Mouse (Mus musculus): ENCODE data around the gene B3gntl1. TPM values are rescaled to one million over a fixed set of nuclear protein-coding genes. Genes with fewer than 3 reads are reported as not detected.

Gene B3gntl1
- total RNA-seq (2017), result 19.1 and 23.9 TPM in 2 replicates

- peak; percentile 98 for ATAC-seq (ENCODE audit: extremely low read depth, insufficient number of reproducible peaks, low FRiP score, poor library complexity, severe bottlenecking)
Observed at GRCm38 (mm10) chr11:121672990-121673572, at the start of gene B3gntl1. Gene B3gntl1 (minus strand): TSS chr11:121673153.

- no peak for ATAC-seq (ENCODE audit: extremely low read depth, insufficient number of reproducible peaks, low FRiP score, poor library complexity, severe bottlenecking)
Observed at GRCm38 (mm10) chr11:121722434-121722833, 49.5 kb upstream of the B3gntl1 start.

- no peak for ATAC-seq (ENCODE audit: extremely low read depth, insufficient number of reproducible peaks, low FRiP score, poor library complexity, severe bottlenecking)
Observed at GRCm38 (mm10) chr11:121720752-121721151, 47.8 kb upstream of the B3gntl1 start.

DNA sequence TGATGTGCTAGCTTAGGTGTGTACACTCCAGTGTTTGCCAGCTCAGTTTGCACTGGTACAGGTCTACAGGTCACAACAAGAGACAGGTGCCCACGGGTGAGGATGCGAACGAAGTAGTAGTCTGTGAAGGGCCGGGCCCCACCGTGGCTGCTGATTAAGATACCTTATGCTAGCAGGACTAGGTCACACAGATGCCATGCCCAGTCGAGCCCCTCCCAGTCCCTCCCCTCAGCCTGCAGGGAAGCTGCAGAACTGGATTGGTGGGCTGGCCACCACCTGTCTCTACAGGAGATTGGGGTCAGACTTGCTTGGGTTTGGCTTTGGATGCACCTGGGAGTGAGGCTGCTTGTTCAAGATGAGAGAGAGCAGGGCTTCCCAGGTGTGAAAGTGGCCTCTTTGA, 44.8 kb upstream of the B3gntl1 start:
- no peak for ATAC-seq (ENCODE audit: extremely low read depth, insufficient number of reproducible peaks, low FRiP score, poor library complexity, severe bottlenecking)

- ATAC-seq (ENCODE audit: extremely low read depth, insufficient number of reproducible peaks, low FRiP score, poor library complexity, severe bottlenecking), result no peak
Observed at GRCm38 (mm10) chr11:121714745-121715485, 42.0 kb upstream of the B3gntl1 start.

DNA sequence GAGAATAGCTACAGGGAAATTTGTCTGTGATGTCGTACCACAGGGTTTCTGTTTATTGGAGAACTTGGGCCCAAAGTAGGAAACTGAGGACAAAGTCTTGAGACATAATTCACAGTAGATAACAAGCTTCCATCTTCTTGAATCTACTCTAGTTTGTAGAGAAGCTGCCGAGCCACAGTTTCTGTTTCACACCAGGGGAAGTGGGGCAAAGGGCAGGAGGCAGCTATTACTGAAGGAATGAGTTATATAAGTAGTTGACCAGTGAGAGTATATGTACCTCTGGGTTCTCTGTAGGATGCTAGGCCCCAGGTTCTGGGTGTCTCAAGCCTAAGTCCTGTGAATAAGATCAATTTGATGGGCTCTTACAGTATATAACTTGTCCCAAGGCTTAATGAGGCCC, 40.6 kb upstream of the B3gntl1 start:
- ATAC-seq (ENCODE audit: extremely low read depth, insufficient number of reproducible peaks, low FRiP score, poor library complexity, severe bottlenecking), result no peak

DNA sequence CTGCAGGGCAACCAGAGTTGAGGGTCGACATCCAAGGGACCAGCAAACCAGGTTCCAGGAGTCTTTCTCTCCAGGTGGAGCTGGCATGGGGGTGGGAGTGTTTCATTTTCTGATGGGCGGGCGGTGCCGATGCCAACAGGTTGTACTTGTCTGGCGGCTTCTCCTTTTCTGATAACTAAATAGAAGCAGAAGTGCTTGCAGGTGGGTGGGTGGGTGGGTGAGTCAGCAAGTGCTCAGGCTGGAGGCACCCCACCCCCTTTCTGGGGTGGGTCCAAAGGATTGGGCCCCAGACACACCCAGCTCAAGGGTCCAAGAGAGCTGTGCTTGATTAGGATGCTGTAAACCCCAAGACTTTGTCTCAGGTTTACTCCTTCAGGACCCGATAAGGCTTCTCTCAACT, 40.0 kb upstream of the B3gntl1 start:
- ATAC-seq (ENCODE audit: extremely low read depth, insufficient number of reproducible peaks, low FRiP score, poor library complexity, severe bottlenecking), result no peak

DNA sequence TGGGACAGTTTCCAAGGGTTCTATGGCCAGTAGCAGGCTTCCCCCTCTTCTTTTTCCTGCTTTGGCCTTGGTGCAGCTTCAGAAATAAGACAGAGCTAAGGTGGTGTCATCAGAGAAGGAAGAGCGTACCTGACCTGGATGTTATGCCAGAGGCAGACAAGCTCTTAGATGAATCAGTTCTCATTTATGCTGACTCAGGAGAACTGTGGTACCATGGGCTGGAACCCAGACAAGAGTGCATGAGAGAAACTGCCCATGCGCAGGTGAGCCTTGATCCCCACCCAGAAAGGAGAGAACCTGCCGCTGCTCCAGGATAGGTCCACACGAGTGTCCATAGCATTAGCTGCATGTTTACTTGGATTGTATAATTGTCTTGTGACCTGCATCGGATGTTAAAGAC, 37.3 kb upstream of the B3gntl1 start:
- ATAC-seq (ENCODE audit: extremely low read depth, insufficient number of reproducible peaks, low FRiP score, poor library complexity, severe bottlenecking), result no peak

DNA sequence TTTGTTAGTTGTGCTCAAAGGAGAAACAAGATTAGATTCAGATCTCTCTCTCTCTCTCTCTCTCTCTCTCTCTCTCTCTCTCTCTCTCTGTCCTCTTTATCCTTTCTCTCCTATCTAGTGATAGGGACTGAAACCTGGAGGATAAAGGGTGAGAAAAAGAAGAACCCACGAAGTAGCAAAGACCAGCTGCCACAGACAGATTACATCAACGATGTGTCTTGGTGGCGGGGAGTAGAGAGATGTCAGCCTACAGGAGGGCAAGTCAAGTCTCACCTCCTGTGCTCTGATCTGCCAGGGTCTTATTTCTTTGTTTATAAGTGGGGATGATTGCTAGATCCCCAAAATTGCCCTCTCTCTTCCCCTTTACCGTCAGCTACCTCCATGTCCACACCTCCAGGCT, 36.3 kb upstream of the B3gntl1 start:
- ATAC-seq (ENCODE audit: extremely low read depth, insufficient number of reproducible peaks, low FRiP score, poor library complexity, severe bottlenecking), result no peak

- peak; percentile 18; the same call in 1 of the 2 replicates for ATAC-seq (ENCODE audit: extremely low read depth, insufficient number of reproducible peaks, low FRiP score, poor library complexity, severe bottlenecking)
Observed at GRCm38 (mm10) chr11:121706521-121707005, 33.6 kb upstream of the B3gntl1 start.

DNA sequence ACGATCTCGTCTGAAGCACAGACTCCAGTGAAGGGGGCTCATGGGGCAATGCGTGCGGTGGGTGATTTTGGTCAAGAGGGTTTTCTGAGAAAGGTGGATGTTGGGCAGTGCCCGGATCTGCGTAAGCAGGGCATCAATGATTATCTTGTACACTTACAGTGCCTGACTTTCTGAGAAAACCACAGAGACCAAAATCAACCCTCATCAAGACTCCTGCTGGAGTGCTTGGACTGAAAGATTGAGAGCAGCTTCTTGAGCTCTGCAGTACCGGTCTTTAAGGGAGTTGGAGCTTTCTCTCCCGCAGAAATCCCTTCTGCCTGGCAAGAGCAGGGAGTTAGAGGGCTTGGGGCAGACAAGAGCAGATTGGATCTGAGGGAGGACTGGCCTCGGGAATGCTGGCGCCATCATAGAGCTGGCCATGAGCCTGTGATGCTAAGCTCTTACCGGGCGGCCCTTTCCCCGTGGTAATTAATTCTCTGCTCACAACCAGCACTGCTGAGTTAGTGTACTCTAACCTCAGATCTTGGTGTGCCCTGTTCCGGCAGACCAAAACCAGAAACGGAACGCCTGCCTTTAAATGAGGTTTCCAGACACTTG, 30.8 kb upstream of the B3gntl1 start:
- ATAC-seq (ENCODE audit: extremely low read depth, insufficient number of reproducible peaks, low FRiP score, poor library complexity, severe bottlenecking), result no peak

DNA sequence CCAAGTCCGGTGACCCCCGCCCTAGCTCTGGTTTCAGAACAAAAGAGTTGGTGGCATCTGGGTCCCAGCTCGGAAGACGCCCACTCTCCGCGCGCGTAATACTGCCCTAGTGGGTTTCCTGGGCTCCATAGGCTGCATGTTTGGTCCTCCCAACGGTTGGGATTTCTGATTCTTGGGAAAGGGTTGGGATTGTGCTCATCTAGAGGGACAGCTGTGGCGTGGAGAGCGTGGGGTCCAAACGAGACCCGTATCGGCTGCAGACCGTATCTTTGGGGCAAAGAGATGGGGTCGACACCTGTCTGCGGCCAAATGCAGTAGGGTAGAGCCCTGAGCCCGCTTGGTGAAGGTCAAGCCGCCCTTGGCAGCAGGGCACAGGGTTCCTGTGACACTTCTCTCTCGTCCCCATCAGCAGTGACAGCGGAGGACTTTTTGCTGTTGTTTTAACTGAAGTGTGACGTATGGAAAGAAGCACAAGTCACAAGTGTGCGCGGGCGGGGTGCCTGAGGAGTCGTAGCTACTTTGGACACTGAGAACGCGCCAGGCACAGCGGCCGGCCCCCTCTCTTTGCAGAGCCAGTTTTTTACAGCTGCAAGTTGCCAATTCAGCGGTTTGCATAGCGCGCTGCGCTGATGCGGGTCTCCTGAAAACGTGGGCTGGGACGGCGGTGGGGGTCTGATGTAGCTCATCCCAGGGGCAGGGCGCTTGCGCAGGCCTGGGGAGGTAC, 30.1 kb upstream of the B3gntl1 start:
- ATAC-seq (ENCODE audit: extremely low read depth, insufficient number of reproducible peaks, low FRiP score, poor library complexity, severe bottlenecking), result peak; percentile 65

GRCm38 (mm10) chr11:121702111-121702894, 29.4 kb upstream of the B3gntl1 start:
- peak; percentile 73 for ATAC-seq (ENCODE audit: extremely low read depth, insufficient number of reproducible peaks, low FRiP score, poor library complexity, severe bottlenecking)

- no peak for ATAC-seq (ENCODE audit: extremely low read depth, insufficient number of reproducible peaks, low FRiP score, poor library complexity, severe bottlenecking)
Observed at GRCm38 (mm10) chr11:121701244-121701643, 28.3 kb upstream of the B3gntl1 start, which contains the start of gene Metrnl. Gene Metrnl (plus strand): TSS chr11:121701544.

GRCm38 (mm10) chr11:121698381-121698955, 25.5 kb upstream of the B3gntl1 start:
- no peak for ATAC-seq (ENCODE audit: extremely low read depth, insufficient number of reproducible peaks, low FRiP score, poor library complexity, severe bottlenecking)

GRCm38 (mm10) chr11:121697271-121697670, 24.3 kb upstream of the B3gntl1 start:
- no peak for ATAC-seq (ENCODE audit: extremely low read depth, insufficient number of reproducible peaks, low FRiP score, poor library complexity, severe bottlenecking)

DNA sequence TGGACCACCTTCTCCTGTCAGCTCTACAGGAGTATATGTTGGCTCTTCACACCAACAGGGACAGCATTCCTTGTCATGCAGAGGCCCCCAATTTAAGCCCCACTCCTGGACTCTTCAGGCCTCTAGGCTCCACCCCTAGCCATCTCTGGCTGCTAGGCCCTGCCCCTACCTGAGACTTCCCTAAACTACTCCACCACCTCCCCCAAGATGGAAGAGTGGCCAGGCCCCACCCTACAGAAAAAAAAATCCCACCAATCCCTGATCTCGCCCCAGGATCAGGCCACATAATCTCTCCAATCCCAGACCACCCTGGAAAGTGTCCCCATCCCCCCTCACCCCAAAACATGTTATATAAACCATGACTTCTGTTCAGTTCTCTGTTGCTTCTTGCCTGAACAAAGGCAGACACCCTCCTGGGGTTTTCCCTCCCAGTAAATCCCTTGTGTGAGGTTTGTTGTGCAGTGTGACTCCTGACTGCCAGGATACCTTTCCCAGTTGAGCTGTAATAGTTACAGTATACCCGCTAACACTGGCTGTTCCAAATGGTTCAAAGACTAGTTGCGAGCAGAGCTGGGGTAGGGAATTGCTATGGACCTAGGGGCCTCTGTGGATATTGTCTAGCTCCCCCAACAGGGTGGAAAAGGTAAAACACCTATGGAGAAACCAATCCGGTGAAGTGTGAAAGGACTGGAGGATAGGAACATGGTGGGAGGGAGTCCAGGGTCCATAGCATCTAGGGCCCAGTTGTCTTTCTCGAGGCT, 22.5 kb upstream of the B3gntl1 start:
- ATAC-seq (ENCODE audit: extremely low read depth, insufficient number of reproducible peaks, low FRiP score, poor library complexity, severe bottlenecking), result no peak

- ATAC-seq (ENCODE audit: extremely low read depth, insufficient number of reproducible peaks, low FRiP score, poor library complexity, severe bottlenecking), result no peak
Observed at GRCm38 (mm10) chr11:121688024-121688423, 15.1 kb upstream of the B3gntl1 start.
